Mouse (Mus musculus): ENCODE data around the gene Ndufa6. TPM values are rescaled to one million over a fixed set of nuclear protein-coding genes. Genes with fewer than 3 reads are reported as not detected.

The Ndufa6 gene
- polyA plus RNA-seq, 1 experiment from 2014 or later = 403 TPM

GRCm38 (mm10) chr15:82340414-82341035 is 13.6 kb downstream of the Ndufa6 start:
- peak overlapping the region; percentile 65; the same call in 1 of the 2 replicates for H3K9ac ChIP-seq (ENCODE audit: low read length)
- WGBS = 49% methylated on average over 21 of the region's 21 CpGs
- H3K4me3 ChIP-seq (ENCODE audit: low read depth, low read length) = peak overlapping the region; percentile 22; the same call in 1 of the 2 replicates
- ATAC-seq (no peak), DNase-seq (ENCODE audit: low spot score) (no peak)
- H3K27me3 ChIP-seq (replicated peaks; ENCODE audit: control insufficient read depth, insufficient read depth, low read length) = peaks cover 17% of the 10 kb centered on the region
- no peak overlapping the region for H3K27ac ChIP-seq (ENCODE audit: low read depth, low read length)
- peak overlapping the region; percentile 51 for H3K4me2 ChIP-seq (ENCODE audit: low read length)
- H3K4me1 ChIP-seq (ENCODE audit: control insufficient read depth, insufficient read depth, low read length) = peaks cover 9% of the 10 kb centered on the region; the same call in 1 of the 2 replicates
- peaks cover 9% of the 10 kb centered on the region for H3K36me3 ChIP-seq (ENCODE audit: control insufficient read depth, insufficient read depth, low read length)
- H3K9me3 ChIP-seq (replicated peaks; ENCODE audit: control insufficient read depth, low read length) = no peaks in the 10 kb centered on the region

GRCm38 (mm10) chr15:82339634-82340254 is 14.4 kb downstream of the Ndufa6 start:
- Histone ChIP-seq H3K9ac (ENCODE audit: low read length) (no peak overlapping the region), H3K4me2 (ENCODE audit: low read length) (no peak overlapping the region), H3K4me1 (ENCODE audit: control insufficient read depth, insufficient read depth, low read length) (peaks cover 9% of the 10 kb centered on the region; the same call in 1 of the 2 replicates), H3K36me3 (ENCODE audit: control insufficient read depth, insufficient read depth, low read length) (peaks cover 17% of the 10 kb centered on the region), H3K9me3 (replicated peaks; ENCODE audit: control insufficient read depth, low read length) (no peaks in the 10 kb centered on the region), H3K4me3 (ENCODE audit: low read depth, low read length) (no peak overlapping the region), H3K27me3 (replicated peaks; ENCODE audit: control insufficient read depth, insufficient read depth, low read length) (peaks cover 17% of the 10 kb centered on the region), H3K27ac (ENCODE audit: low read depth, low read length) (no peak overlapping the region)
- DNase-seq (ENCODE audit: low spot score) (no peak), ATAC-seq (no peak)
- 72% methylated on average over 8 of the region's 8 CpGs for WGBS

DNA sequence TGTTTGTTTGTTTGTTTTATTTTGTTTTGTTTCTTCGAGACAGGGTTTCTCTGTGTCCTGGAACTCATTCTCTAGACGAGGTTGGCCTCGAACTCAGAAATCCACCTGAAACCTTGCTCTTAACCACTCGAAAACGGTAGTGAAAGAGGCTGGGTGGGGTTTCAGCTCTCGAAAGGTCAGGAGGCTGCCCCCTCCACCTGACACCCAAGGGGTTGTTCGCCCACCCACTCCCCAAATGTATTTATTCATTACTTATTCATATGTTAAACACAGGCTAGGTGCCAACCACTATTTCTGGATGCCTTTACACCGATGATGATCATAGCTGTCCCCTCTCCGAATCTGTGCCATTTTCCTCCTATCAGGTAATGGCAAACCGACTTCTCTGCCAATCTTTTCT is 15.0 kb downstream of the Ndufa6 start:
- Histone ChIP-seq H3K4me2 (ENCODE audit: low read length) (peak overlapping the region; percentile 65), H3K4me3 (ENCODE audit: low read depth, low read length) (peak overlapping the region; percentile 47), H3K4me1 (ENCODE audit: control insufficient read depth, insufficient read depth, low read length) (peaks cover 9% of the 10 kb centered on the region; the same call in 1 of the 2 replicates), H3K27ac (ENCODE audit: low read depth, low read length) (no peak overlapping the region), H3K27me3 (replicated peaks; ENCODE audit: control insufficient read depth, insufficient read depth, low read length) (peaks cover 17% of the 10 kb centered on the region), H3K9ac (ENCODE audit: low read length) (peak overlapping the region; percentile 70), H3K36me3 (ENCODE audit: control insufficient read depth, insufficient read depth, low read length) (peaks cover 23% of the 10 kb centered on the region), H3K9me3 (replicated peaks; ENCODE audit: control insufficient read depth, low read length) (no peaks in the 10 kb centered on the region)
- ATAC-seq = peak; percentile 24
- no peak for DNase-seq (ENCODE audit: low spot score)
- 57% methylated on average over 10 of the region's 10 CpGs for WGBS

DNA sequence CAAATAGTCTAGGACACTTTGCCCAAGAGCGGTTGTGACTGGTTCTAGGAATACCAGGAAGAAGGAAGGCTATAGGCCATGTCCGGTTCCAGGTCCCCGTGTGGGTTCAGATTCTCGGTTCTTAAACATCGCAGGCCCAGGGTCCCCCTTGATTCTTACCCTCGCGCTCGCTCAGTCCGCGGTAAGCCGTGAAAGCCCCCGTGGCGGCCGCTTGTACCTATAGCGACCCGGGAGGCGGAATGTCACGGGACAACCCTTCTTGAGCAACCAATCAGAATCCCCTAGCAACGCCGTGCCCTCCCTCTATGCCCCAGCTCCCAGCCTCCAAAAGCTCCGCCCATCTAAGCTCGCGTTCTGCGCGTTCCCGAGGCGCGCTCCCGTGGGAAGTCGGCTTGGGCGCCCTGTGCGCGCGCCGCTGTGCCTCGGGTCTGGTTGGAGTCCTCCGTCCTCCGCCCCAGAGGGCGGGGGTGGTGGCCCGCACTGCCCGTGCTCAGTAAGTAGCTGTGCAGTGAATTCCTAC is 15.5 kb downstream of the Ndufa6 start, which contains the start of the genes Naga, Pheta2 and Smdt1:
Naga (minus strand) TSS at position 333 of the 520 bp plus-strand sequence.
Pheta2 (plus strand) TSS at position 350 of the 520 bp plus-strand sequence.
Smdt1 (plus strand) TSS at position 367 of the 520 bp plus-strand sequence.
- WGBS = under 1% methylated on average over 41 of the region's 41 CpGs
- DNase-seq (ENCODE audit: low spot score) (peak; percentile 96), ATAC-seq (peak; percentile 93)
- Histone ChIP-seq H3K4me2 (ENCODE audit: low read length) (peak within 1 kb of the TSS; percentile 65), H3K9ac (ENCODE audit: low read length) (peak within 1 kb of the TSS; percentile 70), H3K27me3 (replicated peaks; ENCODE audit: control insufficient read depth, insufficient read depth, low read length) (peaks cover 17% of the 10 kb centered on the region), H3K36me3 (ENCODE audit: control insufficient read depth, insufficient read depth, low read length) (peaks cover 24% of the 10 kb centered on the region), H3K9me3 (replicated peaks; ENCODE audit: control insufficient read depth, low read length) (no peaks in the 10 kb centered on the region), H3K4me3 (ENCODE audit: low read depth, low read length) (peak within 1 kb of the TSS; percentile 47), H3K27ac (ENCODE audit: low read depth, low read length) (0 out of 2 replicates have a peak within 1 kb of the TSS, but pooled peaks have one; percentile 2), H3K4me1 (ENCODE audit: control insufficient read depth, insufficient read depth, low read length) (peaks cover 9% of the 10 kb centered on the region; the same call in 1 of the 2 replicates)

DNA sequence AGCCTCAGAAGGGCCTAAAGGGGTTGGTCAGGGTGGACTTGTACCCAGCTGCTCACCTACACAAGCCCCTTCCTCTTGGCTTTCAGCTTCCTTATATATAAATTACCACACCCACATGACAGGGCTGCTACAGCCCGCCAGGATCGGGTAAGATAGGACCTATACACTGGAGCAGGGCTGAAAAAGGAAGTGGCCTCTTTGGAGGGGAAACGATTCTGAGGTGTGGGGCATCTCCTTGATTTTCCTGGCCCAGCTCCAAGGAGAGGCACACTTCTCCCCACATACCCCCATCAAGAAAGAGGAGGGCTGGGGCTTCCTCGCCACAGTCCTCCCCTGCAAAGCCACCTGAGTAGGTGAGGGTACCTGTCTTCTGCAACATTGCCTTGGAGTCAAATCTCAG is 16.2 kb downstream of the Ndufa6 start:
- no peak for DNase-seq (ENCODE audit: low spot score)
- peaks cover 17% of the 10 kb centered on the region for H3K27me3 ChIP-seq (replicated peaks; ENCODE audit: control insufficient read depth, insufficient read depth, low read length)
- H3K36me3 ChIP-seq (ENCODE audit: control insufficient read depth, insufficient read depth, low read length) = peaks cover 24% of the 10 kb centered on the region
- peak overlapping the region; percentile 70 for H3K9ac ChIP-seq (ENCODE audit: low read length)
- no peak overlapping the region for H3K27ac ChIP-seq (ENCODE audit: low read depth, low read length)
- peak overlapping the region; percentile 65 for H3K4me2 ChIP-seq (ENCODE audit: low read length)
- peak overlapping the region; percentile 47 for H3K4me3 ChIP-seq (ENCODE audit: low read depth, low read length)
- H3K9me3 ChIP-seq (replicated peaks; ENCODE audit: control insufficient read depth, low read length) = no peaks in the 10 kb centered on the region
- WGBS = 51% methylated on average over 4 of the region's 4 CpGs
- no peak for ATAC-seq
- H3K4me1 ChIP-seq (ENCODE audit: control insufficient read depth, insufficient read depth, low read length) = peaks cover 9% of the 10 kb centered on the region; the same call in 1 of the 2 replicates

DNA sequence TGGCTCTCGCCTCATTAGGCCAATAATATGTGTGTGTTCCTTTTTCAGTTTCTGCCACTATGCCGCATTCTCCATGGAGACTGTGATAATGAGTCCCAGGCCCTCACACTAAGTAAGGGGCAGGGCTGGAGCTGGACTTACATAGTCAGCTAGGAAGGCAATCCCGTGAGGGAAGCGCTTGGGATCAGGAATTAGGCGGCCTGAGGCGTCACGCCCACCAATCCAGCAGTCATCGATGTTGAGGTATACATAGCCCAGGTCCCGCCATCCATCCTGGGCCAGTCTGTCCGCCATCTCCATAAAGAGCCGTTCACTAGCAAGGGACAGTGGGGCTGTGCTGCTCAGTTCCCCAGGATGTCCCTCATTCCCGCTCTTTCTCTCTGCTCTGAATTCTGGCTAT is 17.5 kb downstream of the Ndufa6 start:
- Histone ChIP-seq H3K36me3 (ENCODE audit: control insufficient read depth, insufficient read depth, low read length) (peaks cover 24% of the 10 kb centered on the region), H3K27ac (ENCODE audit: low read depth, low read length) (no peak overlapping the region), H3K4me2 (ENCODE audit: low read length) (no peak overlapping the region), H3K9me3 (replicated peaks; ENCODE audit: control insufficient read depth, low read length) (no peaks in the 10 kb centered on the region), H3K9ac (ENCODE audit: low read length) (no peak overlapping the region), H3K4me3 (ENCODE audit: low read depth, low read length) (no peak overlapping the region), H3K27me3 (replicated peaks; ENCODE audit: control insufficient read depth, insufficient read depth, low read length) (peaks cover 17% of the 10 kb centered on the region), H3K4me1 (ENCODE audit: control insufficient read depth, insufficient read depth, low read length) (peaks cover 9% of the 10 kb centered on the region; the same call in 1 of the 2 replicates)
- DNase-seq (ENCODE audit: low spot score) = no peak
- 57% methylated on average over 12 of the region's 12 CpGs for WGBS
- ATAC-seq = no peak

DNA sequence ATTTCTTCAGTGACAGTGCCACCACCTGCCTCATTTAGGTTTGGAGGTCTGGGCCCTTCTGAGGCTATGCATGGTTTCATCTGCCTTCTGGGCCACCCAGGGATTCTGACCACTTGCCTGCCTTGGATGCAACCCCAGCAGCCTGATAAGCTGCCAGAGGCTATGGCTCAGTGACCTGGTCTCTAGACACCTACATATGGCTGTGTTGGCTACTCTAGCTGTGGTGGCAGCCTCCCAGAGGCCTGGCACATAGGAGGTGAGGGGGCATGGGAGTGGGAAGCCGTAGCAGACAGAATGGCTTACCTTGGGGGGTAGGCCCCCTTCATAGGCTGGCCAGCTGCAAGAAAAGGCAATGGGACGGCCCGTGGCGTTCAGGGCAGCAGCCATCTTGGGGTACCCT is 18.9 kb downstream of the Ndufa6 start:
- WGBS = 94% methylated on average over 4 of the region's 4 CpGs
- H3K4me2 ChIP-seq (ENCODE audit: low read length) = no peak overlapping the region

DNA sequence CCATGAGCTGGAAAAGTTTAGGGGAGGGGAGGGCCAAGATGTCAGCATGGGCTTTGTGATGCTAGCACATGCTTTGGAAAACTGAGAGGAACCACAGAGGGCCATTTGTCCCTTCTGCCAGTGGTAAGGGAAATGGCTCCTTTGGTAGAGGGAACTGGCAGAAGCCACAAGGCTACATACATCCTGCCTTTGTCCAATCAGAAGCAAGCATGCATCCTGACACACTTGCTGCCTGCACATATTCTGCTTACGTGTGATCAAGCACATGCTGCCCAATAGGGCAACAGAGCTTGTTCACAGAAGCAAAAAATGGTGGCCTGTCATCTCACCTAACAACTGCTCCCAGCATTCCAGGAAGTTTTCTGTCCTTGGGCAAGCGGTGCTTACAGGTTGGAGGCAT is 28.7 kb downstream of the Ndufa6 start:
- H3K4me2 ChIP-seq (ENCODE audit: low read length) = no peak overlapping the region
- WGBS = 82% methylated on average over 2 of the region's 2 CpGs
- no peak overlapping the region for H3K27ac ChIP-seq (ENCODE audit: low read depth, low read length)
- ATAC-seq (no peak), DNase-seq (ENCODE audit: low spot score) (no peak)
- H3K4me3 ChIP-seq (ENCODE audit: low read depth, low read length) = no peak overlapping the region
- no peaks in the 10 kb centered on the region for H3K27me3 ChIP-seq (replicated peaks; ENCODE audit: control insufficient read depth, insufficient read depth, low read length)
- no peak overlapping the region for H3K9ac ChIP-seq (ENCODE audit: low read length)
- H3K9me3 ChIP-seq (replicated peaks; ENCODE audit: control insufficient read depth, low read length) = no peaks in the 10 kb centered on the region
- peaks cover 9% of the 10 kb centered on the region; the same call in 1 of the 2 replicates for H3K36me3 ChIP-seq (ENCODE audit: control insufficient read depth, insufficient read depth, low read length)
- no peaks in the 10 kb centered on the region for H3K4me1 ChIP-seq (ENCODE audit: control insufficient read depth, insufficient read depth, low read length)

More for the DNA sequence above, 18.9 kb downstream of the Ndufa6 start:
- Histone ChIP-seq H3K36me3 (ENCODE audit: control insufficient read depth, insufficient read depth, low read length) (peaks cover 24% of the 10 kb centered on the region), H3K27me3 (replicated peaks; ENCODE audit: control insufficient read depth, insufficient read depth, low read length) (peaks cover 8% of the 10 kb centered on the region; the same call in 1 of the 2 replicates), H3K4me1 (ENCODE audit: control insufficient read depth, insufficient read depth, low read length) (peaks cover 6% of the 10 kb centered on the region; the same call in 1 of the 2 replicates), H3K27ac (ENCODE audit: low read depth, low read length) (no peak overlapping the region), H3K4me3 (ENCODE audit: low read depth, low read length) (no peak overlapping the region), H3K9ac (ENCODE audit: low read length) (no peak overlapping the region), H3K9me3 (replicated peaks; ENCODE audit: control insufficient read depth, low read length) (no peaks in the 10 kb centered on the region)
- DNase-seq (ENCODE audit: low spot score) = no peak
- ATAC-seq = no peak
